Mouse (Mus musculus): ENCODE measurements around the gene Tmem107. TPM values are rescaled to one million over a fixed set of nuclear protein-coding genes. Genes with fewer than 3 reads are reported as not detected.

Tmem107 gene
- total RNA-seq, 2 experiments from 2014 or later: 23.6 to 26.8 TPM

GRCm38 (mm10) chr11:69059357-69059974, 11.1 kb upstream of the Tmem107 start, which contains the start of gene Borcs6:
Borcs6 (plus strand) TSS chr11:69059717.
- peak; percentile 91 to 96 for DNase-seq (ENCODE audit: low spot score in 2 of 2)

DNA sequence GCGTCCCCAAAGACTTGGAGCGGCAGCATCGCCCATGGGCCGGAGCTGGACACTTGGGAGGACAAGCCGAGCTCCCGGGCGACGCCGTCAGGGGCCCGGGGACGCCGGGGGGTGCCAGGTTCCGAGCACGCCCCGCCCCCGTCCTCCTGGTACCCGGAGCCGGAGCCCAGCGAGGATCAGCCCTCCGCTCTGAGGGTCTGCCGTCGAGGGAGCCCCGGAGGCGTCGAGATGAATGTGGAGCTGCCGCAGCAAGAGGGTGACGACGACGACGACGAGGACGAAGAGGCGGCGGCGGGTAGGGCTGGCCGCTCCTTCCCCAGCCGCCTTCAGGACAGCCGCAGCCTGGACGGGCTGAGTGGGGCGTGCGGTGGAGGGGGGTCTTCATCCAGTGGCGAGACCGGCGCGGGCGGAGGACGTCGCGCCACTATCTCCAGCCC, 10.6 kb upstream of the Tmem107 start:
- peak; percentile 36 to 48 for DNase-seq (ENCODE audit: low spot score in 2 of 2)

- DNase-seq (ENCODE audit: low spot score in 2 of 2): peak; percentile 25 to 35
Observed at GRCm38 (mm10) chr11:69060448-69061254, 10.0 kb upstream of the Tmem107 start.

DNA sequence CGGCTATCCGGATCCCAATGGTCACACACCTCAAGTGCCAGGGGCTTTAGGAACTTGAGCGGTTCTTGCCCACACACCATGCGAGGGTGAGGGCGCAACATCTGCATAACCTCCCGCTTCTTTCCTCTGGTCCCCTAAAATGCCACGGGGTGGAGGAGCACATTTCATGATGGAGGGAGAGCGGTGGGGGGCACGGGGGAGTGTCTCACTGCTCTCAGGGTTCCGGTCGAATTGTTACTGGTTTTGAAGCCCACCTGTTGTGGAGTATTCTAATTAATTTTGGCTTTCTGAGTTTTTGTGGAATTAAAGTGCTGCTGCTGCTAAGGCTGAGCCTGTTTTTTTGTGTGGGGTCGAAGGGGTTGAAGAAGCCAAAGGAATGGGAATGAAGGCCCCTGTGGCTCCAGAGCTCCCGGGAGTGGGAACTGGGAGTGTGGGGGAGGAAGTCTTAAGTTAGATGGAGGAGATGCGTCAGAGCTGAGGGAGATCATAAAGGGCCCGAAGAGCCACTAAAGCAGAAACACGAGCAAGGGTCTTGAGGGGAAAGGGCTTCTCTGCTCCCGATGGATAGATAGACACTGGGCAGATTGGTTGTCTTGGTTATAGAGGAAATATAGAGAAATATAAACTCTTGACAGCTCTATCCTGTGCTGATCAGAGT, 9.2 kb upstream of the Tmem107 start:
- peak; percentile 18 to 25 for DNase-seq (ENCODE audit: low spot score in 2 of 2)

- DNase-seq (ENCODE audit: low spot score in 2 of 2): peak; percentile 81 to 82
Observed at GRCm38 (mm10) chr11:69062194-69062760, 8.3 kb upstream of the Tmem107 start.

- peak; percentile 95 to 97 for DNase-seq (ENCODE audit: low spot score in 2 of 2)
Observed at GRCm38 (mm10) chr11:69062761-69063224, 7.8 kb upstream of the Tmem107 start.

DNA sequence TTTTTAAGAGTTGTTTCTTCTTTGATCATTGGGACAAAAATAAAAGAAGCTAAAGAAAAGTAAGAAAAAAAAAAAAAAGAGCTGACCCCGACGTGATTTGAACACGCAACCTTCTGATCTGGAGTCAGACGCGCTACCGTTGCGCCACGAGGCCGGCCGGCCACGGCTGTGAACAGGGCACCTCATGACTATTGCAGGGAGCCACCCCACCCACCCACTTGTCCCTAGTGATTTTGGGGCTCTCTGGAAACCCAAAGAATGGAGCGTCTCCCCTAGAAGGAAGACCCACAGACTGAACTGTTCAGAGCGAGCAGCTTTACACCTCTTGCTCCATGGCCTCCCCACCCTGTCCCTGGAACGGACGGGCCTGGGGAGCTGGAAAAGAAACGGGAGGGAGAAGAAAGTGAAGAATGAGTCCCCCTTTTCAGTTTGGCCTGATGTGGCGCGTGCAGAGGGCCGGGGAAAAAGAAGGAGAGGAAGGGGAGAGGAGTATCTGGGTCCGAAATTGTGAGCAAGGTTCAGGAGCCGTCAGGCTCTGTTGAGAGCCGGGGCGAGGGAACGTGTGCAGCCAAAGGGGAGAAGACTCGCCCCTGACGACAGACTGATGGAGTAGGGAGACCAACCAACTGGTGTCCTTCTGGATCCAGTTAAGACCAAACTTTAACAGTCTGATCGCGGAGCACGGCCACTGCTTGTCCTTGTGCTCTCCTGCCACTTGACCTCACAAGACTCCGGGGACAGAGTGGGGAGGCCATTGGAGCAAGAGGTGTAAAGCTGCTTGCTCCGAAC, 7.0 kb upstream of the Tmem107 start:
- peak; percentile 77 to 78 for DNase-seq (ENCODE audit: low spot score in 2 of 2)

- DNase-seq (ENCODE audit: low spot score in 2 of 2): no peak
Observed at GRCm38 (mm10) chr11:69064259-69065133, 6.1 kb upstream of the Tmem107 start.

GRCm38 (mm10) chr11:69065394-69065925, 5.1 kb upstream of the Tmem107 start:
- DNase-seq (ENCODE audit: low spot score in 2 of 2): no peak

DNA sequence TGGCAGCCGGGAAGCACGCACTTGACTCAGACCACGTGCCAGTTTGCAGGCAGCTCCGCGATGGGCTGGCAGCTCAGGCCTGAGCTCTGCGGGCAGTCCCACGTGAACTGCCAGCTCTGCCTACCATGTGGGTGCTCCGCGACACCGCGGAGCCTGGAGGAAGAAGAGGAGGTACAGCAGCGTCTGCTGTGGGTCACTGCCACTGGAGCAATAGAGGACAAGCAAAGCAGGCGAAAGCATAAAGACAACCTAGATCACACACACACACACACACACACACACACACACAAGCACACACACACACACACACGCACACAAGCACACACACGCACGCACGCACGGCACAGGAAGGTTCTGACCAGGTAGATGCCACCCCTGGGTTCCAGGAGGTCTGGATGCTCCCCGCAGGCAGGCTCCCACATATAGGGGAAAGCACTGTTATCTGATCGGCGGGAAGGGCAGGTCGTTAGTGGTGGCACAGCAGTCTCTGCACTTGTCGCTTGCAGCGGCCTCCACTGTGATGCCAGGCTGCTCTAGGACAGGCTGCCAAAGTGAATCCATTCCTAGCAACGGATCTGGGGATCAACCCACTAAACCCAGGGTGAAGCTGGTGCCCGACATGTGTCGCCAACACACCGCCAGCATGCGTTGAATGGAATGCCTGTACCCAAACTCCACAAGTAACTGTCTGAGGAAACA, 4.3 kb upstream of the Tmem107 start:
- peak; percentile 52 to 72 for DNase-seq (ENCODE audit: low spot score in 2 of 2)

DNA sequence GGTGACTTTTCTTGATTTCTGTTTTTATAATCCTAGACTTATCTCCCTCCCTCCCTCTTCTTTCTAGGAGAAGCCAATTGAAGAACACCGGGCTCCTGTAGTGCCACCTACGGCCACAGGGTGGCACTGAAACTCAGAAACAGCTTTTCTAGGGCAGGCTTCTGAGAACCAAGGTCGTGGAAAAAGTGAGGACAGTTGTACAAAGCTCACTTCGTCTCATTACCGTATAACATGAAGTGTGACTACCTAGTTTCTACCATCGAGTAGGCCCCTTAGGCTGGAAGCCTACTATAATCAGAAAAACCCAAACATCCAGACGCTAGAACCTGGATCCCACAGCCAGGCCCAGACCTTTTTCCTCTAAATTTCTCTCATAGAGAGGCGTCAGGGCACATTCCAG, 3.6 kb upstream of the Tmem107 start:
- DNase-seq (ENCODE audit: low spot score in 2 of 2): peak; percentile 91 to 93

- DNase-seq (ENCODE audit: low spot score in 2 of 2): no peak
Observed at GRCm38 (mm10) chr11:69067601-69068000, 3.0 kb upstream of the Tmem107 start.

- no peak for DNase-seq (ENCODE audit: low spot score in 2 of 2)
Observed at GRCm38 (mm10) chr11:69070093-69070492, 513 bp upstream of the Tmem107 start.

GRCm38 (mm10) chr11:69071262-69071661, 656 bp downstream of the Tmem107 start:
- DNase-seq (ENCODE audit: low spot score in 2 of 2): peak in 1 of 2 experiments; percentile 37

GRCm38 (mm10) chr11:69072234-69072633, 1.6 kb downstream of the Tmem107 start:
- no peak for DNase-seq (ENCODE audit: low spot score in 2 of 2)

DNA sequence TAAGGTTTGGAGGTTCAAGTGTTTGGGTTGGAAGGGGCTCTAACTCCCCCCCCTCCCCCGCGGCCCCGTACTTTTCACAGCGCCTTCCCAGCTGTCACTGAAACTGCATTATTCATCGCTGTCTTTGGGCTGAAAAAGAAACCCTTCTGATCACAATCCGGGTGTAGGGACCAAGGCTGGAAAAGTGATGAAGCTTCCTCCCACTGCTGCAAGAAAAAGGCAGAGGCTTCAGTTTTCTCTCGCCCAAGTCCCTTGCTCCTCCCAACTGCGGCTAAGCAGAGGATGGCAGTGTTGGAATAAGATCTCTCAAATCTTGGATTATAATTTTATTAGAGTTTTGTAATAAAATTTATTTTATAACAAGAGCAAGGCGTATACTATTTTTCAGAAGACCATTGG, 2.1 kb downstream of the Tmem107 start:
- no peak for DNase-seq (ENCODE audit: low spot score in 2 of 2)

DNA sequence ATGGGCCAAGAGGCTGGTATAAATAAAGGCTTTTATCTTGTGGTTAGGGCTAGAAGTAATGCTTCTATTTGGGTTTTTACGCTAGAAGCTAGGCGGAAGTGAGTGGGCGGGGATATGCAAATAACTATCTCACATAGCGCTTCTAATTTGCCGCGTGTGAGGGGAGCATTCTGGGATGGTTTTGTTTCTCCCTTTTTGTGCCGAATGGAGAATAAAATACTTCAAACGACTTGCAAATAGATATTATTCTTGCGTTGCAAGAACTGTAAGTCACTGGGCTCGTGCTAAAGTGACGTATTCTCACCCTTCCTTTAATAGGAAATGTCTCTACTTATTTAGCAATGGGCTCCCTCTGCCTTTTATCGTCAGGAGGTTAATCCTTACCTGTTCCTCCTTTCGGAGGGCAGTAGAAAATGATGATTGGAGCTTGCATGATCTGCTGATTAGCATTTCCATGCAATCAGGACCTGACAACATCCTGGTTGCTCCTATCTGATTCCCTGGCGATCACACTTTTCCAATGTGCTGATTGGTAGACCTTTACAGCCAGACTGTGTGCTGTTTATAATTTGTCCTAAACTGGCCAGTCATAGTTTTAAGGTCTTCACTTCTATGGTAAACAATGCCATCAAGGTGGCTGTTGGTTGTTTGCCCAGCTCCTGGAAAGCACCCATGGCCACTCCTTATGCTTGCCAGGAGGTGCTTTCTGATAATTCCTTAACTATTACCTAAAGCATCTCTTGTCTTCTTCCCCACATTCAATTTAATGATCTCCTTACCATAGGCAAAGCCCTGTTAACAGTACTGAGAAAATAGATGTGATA, 2.7 kb downstream of the Tmem107 start:
- peak; percentile 82 to 83 for DNase-seq (ENCODE audit: low spot score in 2 of 2)

Measured in left cerebral cortex, adult 18-20 months (tissue).